Mouse (Mus musculus) gonadal fat pad, adult 2 months (tissue): ENCODE results near the gene Rbfox1. TPM values are rescaled to one million over a fixed set of nuclear protein-coding genes. Genes with fewer than 3 reads are reported as not detected.

Source experiments
- DNase-seq: peaks from one replicate; pipeline ENCODE4 v3.0.0-alpha.2; 2012; ENCODE audit warnings: low read depth
- polyA plus RNA-seq: library from polyadenylated mRNA; depleted of rRNA; stranded (reverse); fragments of >200 nt; gene quantifications from 2 replicates; pipeline ENCODE4 v1.2.3, GENCODE M21; 2012

The Rbfox1 gene
- polyA plus RNA-seq, 1 experiment, result 0.72 TPM

GRCm38 (mm10) chr16:7036566-7036965 lies 1151.4 kb downstream of the Rbfox1 start:
- DNase-seq, result no peak

GRCm38 (mm10) chr16:7036988-7037387 lies 1151.8 kb downstream of the Rbfox1 start:
- no peak for DNase-seq

GRCm38 (mm10) chr16:7038639-7039260 lies 1153.6 kb downstream of the Rbfox1 start:
- no peak for DNase-seq

- DNase-seq, result no peak
Measured at GRCm38 (mm10) chr16:7039404-7040367, 1154.5 kb downstream of the Rbfox1 start.

GRCm38 (mm10) chr16:7040691-7041090 lies 1155.5 kb downstream of the Rbfox1 start:
- no peak for DNase-seq

GRCm38 (mm10) chr16:7047421-7047820 lies 1162.3 kb downstream of the Rbfox1 start:
- DNase-seq, result no peak

- DNase-seq, result no peak
Measured at GRCm38 (mm10) chr16:7049162-7049971, 1164.2 kb downstream of the Rbfox1 start.

GRCm38 (mm10) chr16:7050945-7051344 lies 1165.8 kb downstream of the Rbfox1 start:
- DNase-seq, result no peak

- DNase-seq, result no peak
Measured at GRCm38 (mm10) chr16:7051991-7052390, 1166.8 kb downstream of the Rbfox1 start.

GRCm38 (mm10) chr16:7052408-7052807 lies 1167.3 kb downstream of the Rbfox1 start:
- no peak for DNase-seq

- DNase-seq, result no peak
Measured at GRCm38 (mm10) chr16:7057789-7058188, 1172.6 kb downstream of the Rbfox1 start.

- DNase-seq, result no peak
Measured at GRCm38 (mm10) chr16:7058556-7058955, 1173.4 kb downstream of the Rbfox1 start.

GRCm38 (mm10) chr16:7059596-7059995 lies 1174.4 kb downstream of the Rbfox1 start:
- DNase-seq, result no peak

GRCm38 (mm10) chr16:7060864-7061263 lies 1175.7 kb downstream of the Rbfox1 start:
- no peak for DNase-seq

- no peak for DNase-seq
Measured at GRCm38 (mm10) chr16:7062512-7062911, 1177.4 kb downstream of the Rbfox1 start.

GRCm38 (mm10) chr16:7067109-7067508 lies 1182.0 kb downstream of the Rbfox1 start:
- DNase-seq, result no peak

GRCm38 (mm10) chr16:7069599-7069998 lies 1184.4 kb downstream of the Rbfox1 start:
- no peak for DNase-seq

- no peak for DNase-seq
Measured at GRCm38 (mm10) chr16:7074786-7075185, 1189.6 kb downstream of the Rbfox1 start.

GRCm38 (mm10) chr16:7075749-7076148 lies 1190.6 kb downstream of the Rbfox1 start:
- DNase-seq, result no peak

- no peak for DNase-seq
Measured at GRCm38 (mm10) chr16:7076305-7076704, 1191.2 kb downstream of the Rbfox1 start.

GRCm38 (mm10) chr16:7076707-7077106 lies 1191.6 kb downstream of the Rbfox1 start:
- no peak for DNase-seq

- DNase-seq, result no peak
Measured at GRCm38 (mm10) chr16:7081074-7081568, 1196.0 kb downstream of the Rbfox1 start.
